Mouse (Mus musculus): ENCODE data around the gene Ubxn10.
A peak's percentile ranks its signal among the peaks of the same experiment; 100 is the strongest.

The Ubxn10 gene

GRCm38 (mm10) chr4:138729018-138729703 lies 7.8 kb downstream of the Ubxn10 start:
- peak; percentile 56 to 63 for DNase-seq

- peak; percentile 57 to 77 for DNase-seq
These were observed 11.2 kb downstream of the Ubxn10 start for GRCm38 (mm10) chr4:138725751-138726150.

GRCm38 (mm10) chr4:138725127-138725461 lies 11.9 kb downstream of the Ubxn10 start:
- DNase-seq: peak; percentile 83 to 90

- DNase-seq: no peak
These were observed 12.4 kb downstream of the Ubxn10 start, which contains the start of gene Pla2g2c for GRCm38 (mm10) chr4:138724354-138725126. Gene Pla2g2c (plus strand): TSS chr4:138724792.

GRCm38 (mm10) chr4:138723493-138724281 lies 13.3 kb downstream of the Ubxn10 start:
- DNase-seq: peak in 1 of 2 experiments; percentile 31

- DNase-seq: no peak
These were observed 17.7 kb downstream of the Ubxn10 start for GRCm38 (mm10) chr4:138719264-138719596.

- DNase-seq: no peak
These were observed 18.2 kb downstream of the Ubxn10 start for GRCm38 (mm10) chr4:138718586-138719263.

- DNase-seq: no peak
These were observed 20.3 kb downstream of the Ubxn10 start for GRCm38 (mm10) chr4:138716697-138717096.

- DNase-seq: no peak
These were observed 22.8 kb downstream of the Ubxn10 start for GRCm38 (mm10) chr4:138714186-138714585.

GRCm38 (mm10) chr4:138712621-138713020 lies 24.3 kb downstream of the Ubxn10 start:
- no peak for DNase-seq

GRCm38 (mm10) chr4:138712096-138712495 lies 24.9 kb downstream of the Ubxn10 start:
- no peak for DNase-seq

- DNase-seq: peak in 1 of 2 experiments; percentile 57
These were observed 25.7 kb downstream of the Ubxn10 start for GRCm38 (mm10) chr4:138711051-138711820.

- no peak for DNase-seq
These were observed 26.3 kb downstream of the Ubxn10 start for GRCm38 (mm10) chr4:138710633-138711032.

- no peak for DNase-seq
These were observed 27.0 kb downstream of the Ubxn10 start for GRCm38 (mm10) chr4:138709944-138710343.

GRCm38 (mm10) chr4:138709246-138709645 lies 27.7 kb downstream of the Ubxn10 start:
- DNase-seq: no peak

GRCm38 (mm10) chr4:138708636-138709035 lies 28.3 kb downstream of the Ubxn10 start:
- DNase-seq: peak; percentile 85 to 89

GRCm38 (mm10) chr4:138706620-138707019 lies 30.3 kb downstream of the Ubxn10 start:
- no peak for DNase-seq

- no peak for DNase-seq
These were observed 32.8 kb downstream of the Ubxn10 start for GRCm38 (mm10) chr4:138704169-138704568.

- DNase-seq: no peak
These were observed 33.4 kb downstream of the Ubxn10 start for GRCm38 (mm10) chr4:138703591-138703990.

GRCm38 (mm10) chr4:138702528-138702927 lies 34.4 kb downstream of the Ubxn10 start:
- DNase-seq: no peak

GRCm38 (mm10) chr4:138702031-138702430 lies 34.9 kb downstream of the Ubxn10 start:
- DNase-seq: no peak

GRCm38 (mm10) chr4:138701111-138701510 lies 35.9 kb downstream of the Ubxn10 start:
- DNase-seq: no peak

All from kidney, postnatal 4 days (tissue).